Mouse (Mus musculus) ovary, postnatal 10 days (tissue): ENCODE results near the gene Csad.
"Not testable (repeated sequence)": the region's sequence is repeated elsewhere in the genome, so short reads cannot be mapped to it uniquely, and the experiment has no call there.

ENCODE experiments used
- DNase-seq: peaks from one replicate; pipeline ENCODE4 v3.0.0; 2022; ENCODE audit warnings: low spot score

The Csad gene

GRCm38 (mm10) chr15:102235371-102236027, 31.0 kb upstream of the Csad start:
- no peak for DNase-seq

GRCm38 (mm10) chr15:102233896-102234295, 29.4 kb upstream of the Csad start:
- no peak for DNase-seq

GRCm38 (mm10) chr15:102232764-102233163, 28.2 kb upstream of the Csad start:
- no peak for DNase-seq

GRCm38 (mm10) chr15:102231748-102232147, 27.2 kb upstream of the Csad start, which contains the start of gene Itgb7:
TSS of gene Itgb7 (minus strand) at chr15:102231944.
- no peak for DNase-seq

GRCm38 (mm10) chr15:102230408-102231321, 26.1 kb upstream of the Csad start:
- no peak for DNase-seq

GRCm38 (mm10) chr15:102225619-102226018, 21.1 kb upstream of the Csad start:
- DNase-seq = not testable (repeated sequence)

DNA sequence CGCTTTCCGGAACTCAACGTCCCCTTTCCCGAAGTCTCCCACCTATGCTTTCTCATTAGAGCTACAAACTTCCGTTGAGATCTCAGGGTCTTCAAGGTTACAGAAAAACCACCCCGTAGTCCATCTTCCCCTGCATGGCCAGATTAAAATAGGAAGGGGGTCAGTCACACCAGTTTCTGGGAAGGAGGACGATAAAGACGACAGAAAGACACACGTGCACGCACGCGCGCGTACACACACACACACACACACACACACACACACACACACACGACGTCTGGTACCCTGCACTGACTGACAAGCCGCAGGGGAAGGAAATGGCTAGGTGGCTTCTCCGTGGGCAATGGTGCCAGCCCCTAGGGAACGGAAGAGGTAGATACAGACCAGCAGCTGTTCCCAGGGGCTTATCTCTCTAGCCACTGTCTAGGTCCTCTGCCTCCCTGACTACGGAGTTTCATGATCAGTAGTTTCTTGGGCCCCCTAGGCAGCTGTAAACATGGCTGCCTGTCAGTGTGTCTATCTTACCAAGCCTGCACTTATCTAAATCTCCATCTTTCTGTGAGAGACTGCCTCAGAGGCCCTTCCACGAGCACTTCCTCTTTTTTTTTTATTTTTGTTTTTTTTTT, 20.6 kb upstream of the Csad start:
- no peak for DNase-seq

- no peak for DNase-seq
Observed at GRCm38 (mm10) chr15:102224186-102224991, 19.9 kb upstream of the Csad start.

- DNase-seq = no peak
Observed at GRCm38 (mm10) chr15:102222386-102222785, 17.9 kb upstream of the Csad start.

DNA sequence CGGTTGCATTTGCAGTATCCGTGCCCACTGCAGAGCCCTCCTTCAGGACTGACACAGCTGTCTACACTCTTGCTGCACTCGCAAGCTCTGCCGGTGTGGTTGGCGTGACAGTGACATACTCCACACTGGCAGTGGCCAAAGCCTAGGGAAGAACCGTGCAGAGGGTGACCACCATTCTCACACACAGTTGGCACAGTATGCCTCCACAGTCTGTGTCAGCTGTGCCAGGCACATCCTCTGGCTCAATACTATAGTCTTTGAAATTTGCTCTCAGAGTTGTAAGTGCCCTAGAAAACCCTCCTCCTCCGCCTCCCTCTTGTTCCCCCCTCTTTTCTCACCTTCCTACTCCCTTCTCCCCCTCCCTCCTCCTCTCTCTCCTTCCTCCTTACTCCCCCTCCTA, 12.8 kb upstream of the Csad start:
- DNase-seq = no peak

DNA sequence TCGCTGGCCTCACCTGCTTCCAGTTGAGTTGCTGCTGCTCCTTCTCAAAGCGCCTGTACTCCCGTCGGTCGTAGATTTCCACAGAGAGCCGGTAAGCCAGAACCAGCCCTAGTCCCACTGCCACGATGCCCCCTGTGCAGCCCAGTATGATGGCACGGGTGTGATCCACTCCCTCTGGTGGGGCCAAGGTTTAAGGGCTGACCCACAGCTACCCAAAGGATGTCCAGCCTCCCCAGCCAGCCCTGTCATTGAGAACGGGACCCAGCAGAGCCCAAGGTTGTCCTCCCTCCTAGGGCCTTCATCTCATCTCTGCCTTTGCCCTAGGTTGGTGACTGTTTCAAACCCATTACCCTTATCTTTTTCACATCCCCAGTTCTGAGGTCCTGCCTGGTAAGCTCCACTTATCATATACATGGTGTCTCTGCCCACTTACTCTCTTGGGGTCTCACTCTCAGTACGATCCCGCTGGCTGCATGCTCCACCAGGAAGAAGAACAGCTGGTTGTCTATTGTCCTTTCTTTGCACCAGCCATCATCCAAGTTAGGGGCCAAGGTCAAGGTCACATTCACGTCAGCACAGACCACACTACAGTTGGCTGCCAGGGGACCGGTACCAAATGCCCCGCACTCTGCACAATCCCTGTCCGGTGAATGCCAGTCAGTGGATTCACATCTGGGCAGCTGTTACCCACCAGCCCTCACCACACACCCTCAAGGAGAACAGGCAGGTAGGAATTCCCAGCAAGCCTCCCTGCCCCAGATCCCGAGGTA, 12.1 kb upstream of the Csad start:
- DNase-seq = no peak

GRCm38 (mm10) chr15:102215624-102216023, 11.1 kb upstream of the Csad start:
- no peak for DNase-seq

DNA sequence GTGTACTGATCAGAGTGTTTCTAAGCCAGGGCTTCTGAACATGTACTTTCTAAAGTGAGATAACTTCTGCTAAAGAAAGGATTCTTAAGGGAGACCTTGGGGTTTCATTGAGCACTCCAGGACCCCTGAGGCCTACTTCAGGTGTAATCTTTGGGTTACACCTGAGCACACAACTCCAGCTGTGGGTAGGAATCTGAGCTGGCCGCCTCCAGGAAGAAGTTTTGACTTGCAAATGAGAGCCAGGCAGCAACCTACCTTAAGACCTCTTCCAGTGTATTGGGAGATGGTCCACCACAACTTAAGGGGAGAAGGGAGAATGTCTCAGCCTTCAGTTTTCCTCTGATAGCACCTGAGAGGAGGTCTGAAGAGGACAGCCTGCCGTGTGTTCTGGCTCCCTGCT, 9.6 kb upstream of the Csad start:
- DNase-seq = no peak

- DNase-seq = no peak
Observed at GRCm38 (mm10) chr15:102211895-102212294, 7.4 kb upstream of the Csad start.

DNA sequence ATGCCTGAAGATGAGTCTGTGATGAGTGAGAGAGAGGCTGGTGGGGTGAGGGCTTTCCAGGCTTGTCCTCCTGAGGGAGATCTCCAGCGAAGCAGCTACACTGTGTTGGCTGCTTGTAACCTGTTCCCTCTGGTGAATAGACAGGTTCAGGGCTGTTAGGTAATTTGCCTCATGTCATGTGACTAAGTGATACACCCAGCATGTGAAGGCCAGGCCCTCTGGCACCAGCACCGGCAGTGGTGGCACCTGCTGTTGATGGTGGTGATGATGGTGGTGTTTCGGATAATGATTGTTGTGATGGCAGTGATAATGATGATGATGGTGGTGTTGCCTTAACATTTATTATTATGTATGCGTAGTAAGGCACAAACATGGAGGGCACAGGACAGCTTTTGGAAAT, 6.3 kb upstream of the Csad start:
- no peak for DNase-seq

DNA sequence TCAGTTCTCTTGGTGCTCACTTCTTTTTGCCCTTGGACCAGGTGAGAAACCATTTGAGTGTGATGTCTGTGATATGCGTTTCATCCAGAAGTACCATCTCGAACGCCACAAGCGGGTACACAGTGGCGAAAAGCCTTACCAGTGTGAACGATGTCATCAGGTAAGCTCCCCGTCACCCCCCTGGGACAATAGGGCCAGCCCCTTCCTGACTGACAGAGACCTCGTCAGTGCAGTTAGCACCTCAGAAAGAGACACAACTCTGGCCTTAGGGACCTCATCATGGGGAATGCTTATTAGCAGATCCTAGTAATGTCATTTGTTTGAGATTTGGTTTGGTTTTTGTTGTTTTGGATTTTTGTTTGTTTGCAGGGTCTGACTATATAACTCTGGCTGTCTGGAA, 4.6 kb upstream of the Csad start:
- DNase-seq = no peak

GRCm38 (mm10) chr15:102208092-102208561, 3.6 kb upstream of the Csad start:
- DNase-seq = no peak

DNA sequence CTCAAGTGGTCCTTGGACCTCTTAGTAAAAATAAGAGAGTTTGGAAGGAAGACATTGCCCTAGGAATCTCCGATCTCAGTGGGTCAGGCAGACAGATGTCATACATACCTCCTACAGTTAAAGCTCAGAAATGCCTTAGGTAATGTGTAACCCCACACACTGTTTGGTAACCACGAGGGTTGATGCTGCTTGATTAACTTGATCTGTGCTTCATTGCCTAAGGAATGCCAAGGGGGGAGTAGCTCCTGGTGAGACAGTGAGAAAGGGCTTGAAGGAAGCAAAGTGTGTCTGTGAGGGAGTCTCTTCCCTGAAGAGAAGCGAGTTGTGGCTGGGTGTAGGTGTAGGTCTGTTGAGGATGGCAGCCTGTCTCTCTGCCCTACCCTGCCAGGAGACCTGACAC, 2.8 kb upstream of the Csad start:
- no peak for DNase-seq

- no peak for DNase-seq
Observed at GRCm38 (mm10) chr15:102205779-102206178, 1.3 kb upstream of the Csad start.

- DNase-seq = peak; percentile 33
Observed at GRCm38 (mm10) chr15:102203835-102204381, 616 bp downstream of the Csad start.
